Mouse (Mus musculus): ENCODE data around the gene Il4ra.

The Il4ra gene

GRCm38 (mm10) chr7:125625219-125625618 is 73.3 kb downstream of the Il4ra start:
- DNase-seq (ENCODE audit: extremely low read depth, low read depth): no peak

- DNase-seq (ENCODE audit: extremely low read depth, low read depth): no peak
Observed at GRCm38 (mm10) chr7:125625829-125626228, 73.9 kb downstream of the Il4ra start.
